Mouse (Mus musculus): ENCODE results near the gene Megf11.
"Not testable (repeated sequence)": the region's sequence is repeated elsewhere in the genome, so short reads cannot be mapped to it uniquely, and the experiment has no call there.

Gene Megf11

DNA sequence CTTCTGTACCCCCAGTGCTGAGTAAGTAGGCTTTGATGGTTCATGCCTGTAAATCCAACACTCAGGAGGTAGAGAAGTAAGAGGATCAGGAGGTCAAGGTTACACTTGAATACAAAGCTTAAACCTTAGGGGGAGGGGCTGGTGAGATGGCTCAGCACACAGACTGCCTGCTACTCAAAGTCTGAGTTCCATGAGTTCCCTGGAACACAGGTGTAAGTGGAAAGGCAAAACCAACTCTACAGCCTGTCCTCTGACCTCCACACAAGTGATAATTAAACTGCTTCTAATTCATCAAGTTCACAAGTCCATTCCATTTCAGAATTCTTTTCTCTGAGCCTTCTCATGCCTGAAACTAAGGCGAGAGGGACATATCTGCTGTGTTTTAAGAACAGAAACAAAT lies 265.8 kb downstream of the Megf11 start:
- in situ Hi-C loops (cut with MboI), result no loop called here

DNA sequence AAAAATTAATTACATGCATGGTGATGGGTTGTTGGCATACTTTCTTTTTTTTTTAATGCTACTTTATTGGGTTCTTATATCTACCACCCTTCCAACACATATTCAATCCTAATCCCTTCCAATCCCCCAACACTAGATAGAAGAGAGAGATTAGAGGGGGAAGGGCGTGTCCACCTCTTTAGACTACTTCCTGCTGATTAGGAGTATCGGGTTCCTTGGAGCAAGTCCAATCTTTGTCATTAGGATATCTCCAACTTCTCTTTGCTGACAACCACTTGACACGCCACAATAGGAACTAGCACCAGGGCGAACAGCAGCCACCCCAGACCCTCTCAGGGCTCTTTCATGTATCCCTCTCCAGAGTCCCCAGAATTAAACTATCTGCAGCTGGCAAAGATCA lies 266.3 kb downstream of the Megf11 start:
- in situ Hi-C loops (cut with MboI), result no loop called here

DNA sequence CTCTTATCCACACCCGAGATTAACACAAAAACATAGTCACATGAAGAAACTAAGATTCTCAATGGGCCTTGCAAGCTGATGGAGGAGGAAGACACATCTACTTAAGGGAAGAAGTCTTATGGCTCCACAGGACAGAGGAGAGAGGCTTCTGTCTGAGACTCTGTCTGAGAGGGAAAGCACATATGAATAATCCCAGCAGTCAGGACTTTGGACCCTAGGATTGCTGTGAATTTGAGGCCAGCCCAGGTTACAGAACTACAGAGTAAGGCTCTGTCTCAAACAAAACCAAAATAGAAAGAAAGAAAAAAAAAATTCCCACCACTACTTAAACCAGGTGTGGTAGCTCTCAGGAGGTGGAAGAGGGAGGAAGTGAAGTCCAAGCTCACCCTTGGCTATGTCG lies 266.7 kb downstream of the Megf11 start:
- in situ Hi-C loops (cut with MboI), result no loop called here

DNA sequence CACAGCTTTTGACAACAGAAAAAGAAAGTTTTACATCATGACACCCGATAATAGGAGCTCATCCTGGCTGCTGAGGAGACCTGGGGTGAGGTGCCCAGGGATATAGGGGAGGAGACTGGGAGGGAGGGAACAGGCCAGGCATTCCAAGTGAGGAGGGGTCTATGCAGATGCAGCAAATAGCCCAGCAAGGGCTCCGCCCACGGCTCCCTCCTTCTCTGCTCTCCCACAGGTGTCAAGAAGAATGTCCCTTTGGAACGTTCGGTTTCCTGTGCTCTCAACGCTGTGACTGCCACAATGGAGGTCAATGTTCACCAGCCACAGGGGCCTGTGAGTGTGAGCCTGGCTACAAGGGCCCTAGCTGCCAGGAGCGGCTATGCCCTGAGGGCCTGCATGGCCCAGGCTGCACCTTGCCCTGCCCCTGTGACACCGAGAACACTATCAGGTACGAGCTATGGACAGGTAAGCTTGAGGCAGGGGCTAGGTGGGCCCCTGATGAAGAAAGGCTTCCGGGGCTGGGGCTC lies 267.5 kb downstream of the Megf11 start:
- in situ Hi-C loops (cut with MboI), result no loop called here

DNA sequence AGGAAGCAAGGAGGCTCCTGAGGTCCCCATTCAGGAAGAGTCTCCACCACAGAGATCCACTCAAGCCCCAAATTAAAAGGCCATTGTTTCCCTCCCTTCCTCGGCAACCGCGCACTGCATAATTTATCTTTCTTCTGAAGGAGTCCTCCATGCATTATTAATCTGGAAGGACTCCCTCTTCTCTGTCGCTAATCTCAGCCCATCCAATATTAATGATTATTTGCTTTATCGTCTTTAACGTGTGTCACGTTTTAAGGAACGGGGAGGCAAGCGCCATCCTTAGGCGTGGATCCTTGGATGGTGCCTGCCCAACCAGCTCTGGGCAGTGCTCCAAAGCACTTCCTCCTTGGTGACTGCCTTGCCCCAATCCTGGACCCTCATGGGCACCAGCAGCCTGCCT lies 269.3 kb downstream of the Megf11 start:
- in situ Hi-C loops (cut with MboI), result no loop called here

DNA sequence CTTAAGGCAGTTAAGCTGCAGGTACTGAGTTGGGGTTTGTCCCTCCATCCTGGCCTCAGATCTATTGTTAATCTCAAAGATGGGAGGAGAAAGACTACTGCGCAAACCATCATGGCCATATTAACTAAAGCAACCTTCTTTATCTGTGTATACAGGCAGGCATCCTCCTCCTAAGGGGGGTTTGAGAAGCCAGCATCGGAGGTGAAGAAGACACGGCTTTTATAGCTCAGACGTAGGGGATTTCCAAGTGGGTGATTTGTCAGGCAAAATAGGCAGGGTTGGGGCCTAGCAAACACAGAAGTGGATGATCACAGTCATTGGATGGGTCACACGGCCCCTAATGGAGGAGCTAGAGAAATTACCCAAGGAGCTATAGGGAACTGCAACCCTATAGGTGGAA lies 271.2 kb downstream of the Megf11 start:
- in situ Hi-C loops (cut with MboI), result no loop called here

DNA sequence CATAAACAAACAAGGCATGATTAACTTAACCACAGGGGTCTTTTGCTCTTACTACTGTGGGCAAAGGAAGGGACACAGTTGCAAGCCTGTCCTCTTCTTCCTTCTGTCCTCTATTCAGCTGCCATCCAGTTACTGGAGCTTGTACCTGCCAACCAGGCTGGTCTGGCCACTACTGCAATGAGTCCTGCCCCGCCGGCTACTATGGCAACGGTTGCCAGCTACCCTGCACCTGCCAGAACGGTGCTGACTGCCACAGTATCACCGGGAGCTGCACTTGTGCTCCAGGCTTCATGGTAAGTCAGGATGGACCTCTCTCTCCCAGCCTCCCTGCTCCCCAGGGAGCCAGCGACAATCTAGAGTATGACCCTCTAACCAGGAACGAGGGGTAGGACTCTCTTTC lies 274.8 kb downstream of the Megf11 start:
- in situ Hi-C loops (cut with MboI), result no loop called here

DNA sequence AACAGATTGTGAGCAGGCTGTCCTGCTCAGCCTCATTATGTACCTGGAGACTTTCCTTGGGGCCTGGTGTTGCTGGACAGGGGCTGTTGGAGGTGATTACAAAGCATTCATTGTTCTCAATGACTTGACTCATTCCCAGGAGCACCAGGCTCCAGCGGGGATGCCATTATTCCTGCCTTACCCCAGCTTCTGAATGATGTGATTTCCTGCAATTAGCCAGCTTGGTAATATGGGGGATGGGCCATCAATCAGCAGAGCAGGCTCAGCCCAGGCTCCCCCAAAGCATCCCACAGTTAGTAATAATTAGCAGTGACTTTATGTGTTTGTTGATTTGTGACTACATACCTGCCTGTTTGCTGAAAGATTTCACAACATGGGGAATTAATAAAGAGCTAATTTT lies 279.2 kb downstream of the Megf11 start:
- in situ Hi-C loops (cut with MboI), result no loop called here

DNA sequence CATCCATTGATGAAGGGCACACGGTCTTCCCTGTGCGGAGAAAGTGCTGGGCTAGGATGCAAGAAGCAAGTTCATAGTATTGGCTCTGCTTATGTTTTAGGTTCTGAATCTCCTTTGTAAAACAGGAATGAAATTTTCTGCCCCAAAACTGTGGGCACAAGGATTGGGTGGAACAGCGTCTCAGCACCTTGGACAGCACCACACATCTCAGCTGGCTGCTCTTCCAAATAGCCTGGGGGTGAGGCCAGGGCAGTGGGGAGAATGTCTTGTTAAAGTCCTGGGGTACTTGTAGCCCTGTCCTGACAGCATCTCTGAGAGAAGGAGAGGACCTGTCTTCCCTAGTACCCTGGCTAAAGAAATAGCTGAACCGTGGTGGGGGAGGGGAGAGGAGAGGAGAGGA lies 281.1 kb downstream of the Megf11 start:
- in situ Hi-C loops (cut with MboI), result no loop called here

DNA sequence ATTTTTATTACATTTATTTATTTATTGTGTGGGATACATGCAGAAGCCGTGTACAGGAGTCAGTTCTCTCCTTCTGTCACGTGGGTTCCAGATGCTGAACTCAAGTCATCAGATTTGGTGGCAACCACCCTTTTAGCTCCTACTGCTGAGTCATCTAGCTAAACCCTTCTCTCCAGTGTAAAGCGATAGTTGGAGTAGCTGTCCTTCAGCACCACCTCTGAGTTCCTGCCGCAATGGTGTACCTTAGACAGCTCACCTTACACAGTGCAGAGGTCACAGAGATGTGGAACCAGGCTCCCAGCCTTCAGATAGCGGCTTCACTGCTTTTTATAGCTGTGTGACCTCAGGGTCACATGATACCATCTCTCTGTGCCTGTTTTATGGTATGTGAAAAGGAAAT lies 282.1 kb downstream of the Megf11 start:
- in situ Hi-C loops (cut with MboI), result no loop called here

DNA sequence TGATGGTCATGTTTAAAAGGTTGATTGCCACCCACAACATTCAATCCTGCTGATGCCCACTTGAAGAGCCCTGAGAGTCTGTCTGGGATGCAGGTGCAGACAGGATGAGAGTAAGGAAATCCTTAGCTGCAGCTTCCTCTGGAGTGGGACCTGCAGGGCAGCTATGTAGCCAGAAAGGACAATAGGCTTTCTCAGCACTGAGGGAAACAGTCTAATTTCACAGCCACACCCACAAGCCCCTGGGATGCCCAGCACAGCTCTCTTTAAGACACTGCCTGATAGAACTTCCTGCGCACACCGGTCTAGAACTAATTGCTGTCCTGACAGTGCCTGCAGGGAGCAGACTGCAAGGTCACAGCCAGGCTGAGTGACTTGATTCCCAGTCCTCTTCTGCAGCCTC lies 282.6 kb downstream of the Megf11 start:
- in situ Hi-C loops (cut with MboI), result no loop called here

DNA sequence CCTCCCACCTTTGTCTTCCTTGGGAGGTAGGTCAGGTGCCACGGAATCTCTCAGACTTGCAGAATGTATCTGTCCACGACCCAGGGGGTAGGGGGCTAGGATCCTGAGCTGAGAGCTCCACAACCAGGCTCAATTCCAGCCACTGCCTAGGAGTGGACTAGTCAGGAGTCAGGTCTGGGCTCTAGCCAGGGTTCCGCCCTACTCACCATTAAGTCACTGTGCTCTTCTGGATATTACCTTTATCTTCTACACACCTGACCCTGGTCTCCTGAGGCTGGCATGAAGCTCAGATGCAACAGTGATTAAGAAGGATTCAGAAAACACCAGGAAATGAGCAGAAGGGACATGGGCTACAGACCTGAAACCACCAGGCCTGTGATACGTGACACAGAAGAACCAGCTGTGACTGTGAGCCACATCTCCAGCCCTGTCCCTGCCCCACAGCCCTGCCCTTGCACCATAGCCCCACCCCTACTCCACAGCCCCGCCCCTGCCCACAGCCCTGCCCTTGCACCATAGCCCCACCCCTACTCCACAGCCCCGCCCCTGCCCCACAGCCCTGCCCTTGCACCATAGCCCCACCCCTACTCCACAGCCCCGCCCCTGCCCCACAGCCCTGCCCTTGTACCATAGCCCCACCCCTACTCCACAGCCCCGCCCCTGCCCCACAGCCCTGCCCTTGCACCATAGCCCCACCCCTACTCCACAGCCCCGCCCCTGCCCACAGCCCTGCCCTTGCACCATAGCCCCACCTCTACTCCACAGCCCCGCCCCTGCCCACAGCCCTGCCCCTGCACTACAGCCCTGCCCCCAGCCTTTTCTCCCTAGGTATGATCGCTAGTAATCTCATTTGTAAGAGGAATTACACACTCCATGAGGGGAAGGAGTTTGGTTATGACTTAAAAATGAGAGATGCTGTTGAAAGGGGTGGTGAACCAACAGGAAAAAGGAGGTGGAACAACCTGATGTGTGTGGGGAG lies 286.2 kb downstream of the Megf11 start:
- in situ Hi-C loops (cut with MboI), result not testable (repeated sequence)

DNA sequence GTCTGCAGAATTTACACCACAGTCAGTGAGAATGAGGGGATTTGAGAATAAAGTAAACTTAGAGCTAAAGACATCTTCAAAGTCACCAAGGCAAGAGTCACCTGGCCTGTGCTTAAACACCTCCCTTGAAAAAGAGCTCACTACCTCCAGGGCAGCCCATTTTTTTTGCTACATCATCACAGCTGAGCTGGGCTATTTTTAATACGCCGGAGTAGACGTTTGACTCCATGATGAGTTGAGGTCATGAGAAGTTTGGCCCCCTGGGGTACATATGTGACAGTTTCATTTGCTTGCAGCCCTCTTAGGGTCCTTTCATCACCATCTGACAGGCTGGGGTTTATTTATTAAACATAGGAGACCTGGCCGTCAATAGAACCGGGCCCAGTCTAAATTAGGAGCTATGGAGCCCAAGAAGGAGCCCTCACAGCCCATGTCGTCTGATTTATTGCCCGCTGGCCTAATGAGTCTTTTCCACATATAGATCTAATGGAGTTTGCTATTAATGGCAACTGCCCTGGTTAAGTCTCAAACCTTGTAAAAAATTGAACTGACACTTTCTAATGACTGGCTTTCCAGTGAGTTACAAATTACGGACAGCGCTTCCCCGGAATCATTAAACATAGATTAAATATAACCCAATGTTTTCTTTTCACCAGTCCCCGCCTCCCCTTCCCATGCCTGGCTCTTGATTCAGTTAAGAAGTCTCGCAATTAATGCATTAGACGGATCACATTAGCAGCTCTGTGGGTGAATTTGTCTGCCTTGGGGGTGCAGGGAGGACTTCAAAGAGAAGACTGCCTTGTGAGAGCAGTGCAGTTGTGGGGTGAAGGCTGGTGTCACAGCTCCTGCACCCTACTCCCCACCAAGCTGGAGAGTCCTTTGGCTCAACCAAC lies 301.9 kb downstream of the Megf11 start:
- in situ Hi-C loops (cut with MboI), result no loop called here

DNA sequence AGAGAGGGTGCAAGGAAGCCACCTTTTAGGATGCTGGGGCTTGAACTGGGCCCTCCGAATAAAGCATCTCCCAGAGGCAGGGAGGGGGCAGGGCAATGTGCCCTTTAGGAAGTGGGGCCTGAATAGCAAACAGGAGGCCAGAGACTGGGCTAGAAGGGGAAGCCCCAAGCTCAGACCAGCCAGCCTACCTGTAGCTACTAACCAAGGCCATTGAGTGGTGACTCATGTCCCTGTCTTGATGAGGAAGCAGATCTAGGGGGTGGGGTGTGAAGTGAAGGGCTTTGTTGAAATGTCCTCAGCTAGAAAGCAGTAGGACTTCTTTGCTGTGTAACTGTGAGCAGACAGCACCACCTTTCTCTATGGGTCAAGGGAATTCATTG lies 302.6 kb downstream of the Megf11 start:
- in situ Hi-C loops (cut with MboI), result no loop called here

DNA sequence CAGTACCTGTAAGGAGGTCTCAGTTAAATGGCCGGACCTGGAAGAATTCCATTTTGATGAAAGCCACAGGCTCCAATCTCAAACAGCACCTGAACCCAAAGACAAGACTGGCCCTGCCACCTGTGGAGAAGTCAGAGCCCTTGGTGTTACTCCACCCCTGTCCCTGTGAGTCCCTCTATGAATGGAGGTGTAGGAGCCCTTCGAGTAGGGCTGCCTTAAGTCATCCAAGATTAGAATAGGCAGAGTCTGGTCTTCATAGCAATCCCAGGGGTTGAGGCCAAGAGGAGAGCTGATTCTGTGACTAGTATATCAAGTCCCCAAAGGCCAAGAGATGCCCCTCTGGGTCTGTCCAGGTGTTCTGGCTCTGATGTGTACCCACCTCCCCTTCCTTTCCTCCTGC lies 305.3 kb downstream of the Megf11 start:
- in situ Hi-C loops (cut with MboI), result no loop called here

DNA sequence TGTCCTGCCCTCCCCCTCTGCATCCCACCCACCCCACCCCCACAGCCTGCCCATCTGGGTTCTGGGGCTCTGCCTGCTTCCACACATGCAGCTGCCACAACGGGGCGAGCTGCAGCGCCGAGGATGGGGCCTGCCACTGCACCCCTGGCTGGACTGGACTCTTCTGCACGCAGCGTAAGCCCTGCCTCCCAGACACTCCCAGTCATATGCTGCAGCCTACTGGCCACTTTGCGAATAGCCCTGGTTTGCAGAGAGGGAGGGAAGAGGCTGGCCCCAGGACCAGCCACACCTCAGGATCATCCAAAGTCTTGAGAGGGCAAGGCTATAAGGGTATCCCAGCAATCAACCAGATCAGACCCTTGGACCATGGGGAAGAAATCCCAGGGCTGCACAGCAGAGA lies 305.8 kb downstream of the Megf11 start:
- in situ Hi-C loops (cut with MboI), result no loop called here

DNA sequence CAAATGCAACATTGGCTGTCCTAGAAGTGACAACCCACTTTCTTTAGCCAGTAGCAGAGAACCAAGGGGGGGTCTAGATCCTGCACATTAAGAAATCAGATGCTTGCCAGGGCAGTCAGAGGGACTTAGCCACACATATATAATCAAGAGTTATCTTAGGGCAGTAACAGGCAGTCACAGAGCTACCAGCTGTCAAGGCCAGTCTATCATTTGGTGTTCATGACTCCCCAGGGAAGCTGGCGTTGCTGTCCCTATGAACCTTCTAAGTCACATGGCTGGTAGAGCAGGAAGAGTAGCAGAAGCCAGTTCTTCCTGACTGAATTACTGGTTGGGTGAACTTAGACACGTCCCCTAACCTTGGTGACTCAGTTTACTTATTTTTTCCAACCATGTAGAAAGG lies 307.7 kb downstream of the Megf11 start:
- in situ Hi-C loops (cut with MboI), result no loop called here

DNA sequence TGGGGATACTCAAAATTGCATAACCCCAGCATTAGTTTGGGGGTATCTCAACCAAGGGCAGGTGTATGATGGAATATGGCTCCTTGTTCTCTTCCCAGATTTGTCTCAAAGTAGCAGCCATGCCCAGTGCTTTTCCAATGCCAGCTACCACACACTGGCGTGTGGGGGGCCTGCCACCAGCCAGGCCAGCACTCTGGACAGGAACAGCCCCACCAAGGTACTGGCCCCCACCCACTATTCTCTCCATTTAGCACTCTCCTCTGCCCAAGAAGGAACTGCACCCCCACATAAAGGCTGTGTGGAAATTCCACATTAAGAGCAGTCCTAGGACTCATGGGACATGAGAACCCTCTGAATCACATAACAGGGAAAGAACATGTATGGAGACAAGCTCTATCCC lies 309.8 kb downstream of the Megf11 start:
- in situ Hi-C loops (cut with MboI), result no loop called here

DNA sequence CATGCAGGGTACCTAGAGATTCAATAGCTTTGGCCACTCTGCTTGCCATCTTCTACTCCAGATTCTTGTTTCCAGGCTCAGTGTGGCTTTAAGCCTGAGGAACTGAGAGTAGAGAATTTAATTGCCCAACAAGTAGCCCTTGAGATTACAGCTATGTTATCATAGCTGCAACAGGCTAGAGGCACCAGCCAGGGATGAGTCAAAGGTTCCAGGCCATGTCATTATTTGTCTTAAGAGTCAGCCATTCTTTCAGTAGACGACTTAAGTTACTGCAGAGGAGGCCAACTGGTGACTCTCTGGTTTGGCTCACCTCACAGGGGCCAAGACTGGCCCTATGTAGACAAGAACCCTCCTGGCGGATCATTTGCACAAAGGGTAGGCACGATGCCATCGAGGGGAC lies 311.0 kb downstream of the Megf11 start:
- in situ Hi-C loops (cut with MboI), result no loop called here

DNA sequence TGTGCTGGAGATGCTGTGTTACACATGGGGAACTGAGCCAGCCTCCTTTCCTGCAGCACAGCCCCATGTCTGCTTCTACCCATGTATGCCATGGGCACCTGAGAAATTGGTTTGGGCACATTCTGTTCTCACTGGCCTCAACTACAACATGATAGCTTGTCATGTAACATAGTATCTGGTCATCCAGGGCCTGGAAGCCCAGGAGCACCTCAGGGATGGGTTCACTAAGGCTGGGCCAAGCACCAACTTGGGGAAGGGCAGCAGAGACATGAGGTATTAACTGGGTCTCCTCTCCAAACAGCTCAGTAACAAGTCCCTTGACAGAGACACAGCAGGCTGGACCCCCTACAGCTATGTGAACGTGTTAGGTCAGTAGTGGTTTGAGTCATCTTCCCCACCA lies 311.6 kb downstream of the Megf11 start:
- in situ Hi-C loops (cut with MboI), result no loop called here

DNA sequence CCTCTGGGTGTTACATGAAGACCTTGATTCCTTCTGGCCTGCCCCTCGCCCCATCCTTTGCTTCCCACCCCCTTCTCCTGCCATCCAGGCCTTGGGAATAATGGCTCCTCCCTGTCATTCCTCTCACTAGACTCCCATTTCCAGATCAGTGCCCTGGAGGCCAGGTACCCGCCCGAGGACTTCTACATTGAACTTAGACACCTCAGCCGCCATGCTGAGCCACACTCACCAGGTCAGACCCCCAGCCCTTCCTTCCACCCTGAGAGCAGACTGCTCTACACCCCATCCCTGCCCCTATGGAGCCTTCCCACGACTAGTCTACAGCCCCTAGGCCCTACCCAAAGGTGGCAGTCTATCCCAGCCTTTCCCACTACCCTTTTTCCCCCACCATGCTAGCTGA lies 312.3 kb downstream of the Megf11 start:
- in situ Hi-C loops (cut with MboI), result no loop called here

DNA sequence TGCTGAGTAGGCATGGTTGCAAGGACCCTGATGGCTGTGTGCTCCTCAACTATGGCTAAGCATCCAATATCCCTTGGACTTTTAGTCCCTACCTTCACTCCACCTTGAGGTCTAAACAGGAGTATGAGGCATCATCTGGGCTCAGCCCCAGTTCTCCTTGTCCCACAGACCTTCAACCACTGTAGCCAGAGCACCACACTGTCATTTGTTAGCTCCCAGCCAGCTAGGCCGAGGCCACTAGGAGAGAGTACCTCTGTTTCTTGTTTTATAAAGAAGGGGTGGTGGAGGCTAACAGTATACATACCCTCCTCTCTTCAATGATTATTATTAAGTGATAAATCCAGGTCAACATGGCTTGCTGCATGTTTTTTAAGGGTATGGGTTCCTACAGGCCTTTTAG lies 313.2 kb downstream of the Megf11 start:
- in situ Hi-C loops (cut with MboI), result no loop called here

Measured in mature B cell (primary cell).